Mouse (Mus musculus): ENCODE results near the gene R3hdm2.

GRCm38 (mm10) chr10:127355336-127355735 lies 24.8 kb upstream of the R3hdm2 start:
- no peak for TF ChIP-seq EP300 (IDR thresholded peaks at IDR 0.05; ENCODE audit: low read depth)
- no peak for TF ChIP-seq CTCF (IDR thresholded peaks at IDR 0.05; ENCODE audit: low read depth)

Data from heart, postnatal 0 days (tissue).